Mouse (Mus musculus) left cerebral cortex, postnatal 4 days (tissue): Measurements from ENCODE around the gene B3galt4. TPM values are rescaled to one million over a fixed set of nuclear protein-coding genes. Genes with fewer than 3 reads are reported as not detected.
A peak's percentile ranks its signal among the peaks of the same experiment; 100 is the strongest.

Experiments
- DNase-seq: peaks from one replicate; pipeline ENCODE4 v3.0.0-alpha.2; 2022
- intact Hi-C: fragments of 180-260 bp; cut with DNase I; formaldehyde crosslinking; loops from one replicate; pipeline ENCODE4 v1.15.1; 2025
- total RNA-seq, 2 experiments: library from RNA; stranded (reverse); gene quantifications; 2 replicates each; pipeline ENCODE4 v1.2.3; 2021

B3galt4 gene
- total RNA-seq, 2 experiments from 2014 or later: 6.6 to 6.8 TPM

DNA sequence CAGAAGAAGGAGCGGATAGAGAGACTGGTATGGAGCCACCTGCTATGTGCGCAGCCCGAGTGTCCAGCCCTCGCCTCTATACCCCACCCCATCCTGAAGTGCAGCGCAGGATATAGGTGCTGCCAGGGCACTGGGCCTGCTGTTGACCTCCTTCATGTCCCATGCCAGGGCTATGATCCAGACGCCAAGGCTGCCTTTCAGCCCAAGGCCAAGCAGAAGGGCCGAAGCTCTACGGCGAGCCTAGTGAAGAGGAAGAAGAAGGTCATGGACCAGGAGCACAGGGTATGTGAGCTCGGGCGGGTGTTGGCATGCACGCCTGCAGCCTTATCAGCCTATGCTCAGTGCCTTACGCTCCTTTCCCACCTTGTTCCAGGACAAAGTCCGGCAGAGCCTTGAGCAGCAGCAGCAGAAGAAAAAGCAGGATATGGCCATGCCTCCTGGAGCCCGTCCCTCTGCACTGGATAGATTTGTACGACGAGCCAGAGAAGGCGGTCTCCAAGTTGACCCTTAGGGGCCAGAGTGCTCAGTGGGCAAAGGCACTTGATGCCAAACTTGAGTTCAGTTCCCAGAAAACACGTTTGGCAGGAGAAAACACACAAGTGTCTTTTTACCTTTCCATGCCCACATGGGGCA lies 2.3 kb downstream of the B3galt4 start:
- intact Hi-C loops: no loop called here
- DNase-seq: no peak

DNA sequence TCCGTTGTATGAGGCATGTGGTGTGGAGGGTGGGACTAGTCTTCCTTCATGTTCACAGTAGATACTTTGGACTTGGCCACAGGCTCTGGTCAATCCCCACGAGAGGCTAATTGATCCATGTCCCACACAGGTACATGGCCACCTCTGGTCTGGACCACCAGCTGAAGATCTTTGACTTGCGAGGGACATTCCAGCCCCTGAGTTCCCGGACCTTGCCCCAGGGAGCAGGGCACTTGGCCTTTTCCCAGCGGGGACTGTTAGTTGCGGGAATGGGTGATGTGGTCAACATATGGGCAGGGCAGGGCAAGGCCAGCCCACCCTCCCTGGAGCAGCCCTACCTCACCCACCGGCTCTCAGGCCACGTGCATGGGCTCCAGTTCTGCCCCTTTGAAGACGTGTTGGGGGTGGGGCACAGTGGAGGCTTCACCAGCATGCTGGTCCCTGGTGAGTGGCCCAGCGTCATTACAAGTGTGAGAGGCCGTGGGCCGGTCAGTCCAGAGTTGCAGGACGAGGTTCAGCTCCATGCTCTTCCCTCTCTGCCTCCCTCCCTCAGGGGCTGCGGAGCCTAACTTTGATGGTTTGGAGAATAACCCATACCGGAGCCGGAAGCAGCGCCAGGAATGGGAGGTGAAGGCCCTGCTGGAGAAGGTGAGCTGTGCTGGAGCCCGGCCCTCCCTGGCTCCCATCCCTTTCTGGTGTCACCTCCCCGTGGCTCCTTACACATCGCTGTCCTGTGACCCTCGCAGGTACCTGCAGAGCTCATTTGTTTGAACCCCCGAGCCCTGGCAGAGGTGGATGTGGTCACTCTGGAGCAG lies 3.0 kb downstream of the B3galt4 start:
- no peak for DNase-seq
- intact Hi-C loops: no loop called here

DNA sequence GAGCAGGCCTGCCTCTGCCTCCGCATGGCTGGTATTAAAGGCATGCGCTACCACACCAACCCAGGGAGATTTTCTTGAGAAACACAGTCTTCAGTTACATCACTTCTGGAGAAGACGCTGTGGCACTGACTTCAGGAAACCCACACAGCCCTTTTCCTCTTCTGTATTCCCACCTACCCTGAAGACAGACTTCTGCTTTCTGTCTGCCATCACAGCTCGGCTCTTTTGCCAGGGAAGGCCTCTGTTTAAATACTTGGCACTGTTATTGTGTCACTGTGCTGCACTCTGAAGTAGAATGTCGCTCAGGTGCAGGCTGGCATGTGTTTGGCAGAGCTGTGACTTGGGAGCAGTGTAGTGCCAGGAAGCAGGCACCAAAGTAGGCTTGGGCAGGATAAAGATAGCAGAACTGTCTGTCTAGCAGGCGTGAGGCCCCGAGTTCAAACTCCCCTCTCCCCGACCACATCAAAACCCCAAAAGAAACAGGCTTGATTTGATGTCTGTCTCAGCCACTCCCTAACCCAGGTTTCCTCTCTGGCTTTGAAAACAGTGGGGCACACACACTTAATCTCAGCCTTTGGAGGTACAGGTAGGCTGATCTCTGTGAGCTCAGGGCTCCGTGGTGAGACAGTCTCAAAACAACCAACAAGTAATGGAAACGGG lies 3.7 kb downstream of the B3galt4 start:
- intact Hi-C loops: no loop called here
- DNase-seq: no peak

DNA sequence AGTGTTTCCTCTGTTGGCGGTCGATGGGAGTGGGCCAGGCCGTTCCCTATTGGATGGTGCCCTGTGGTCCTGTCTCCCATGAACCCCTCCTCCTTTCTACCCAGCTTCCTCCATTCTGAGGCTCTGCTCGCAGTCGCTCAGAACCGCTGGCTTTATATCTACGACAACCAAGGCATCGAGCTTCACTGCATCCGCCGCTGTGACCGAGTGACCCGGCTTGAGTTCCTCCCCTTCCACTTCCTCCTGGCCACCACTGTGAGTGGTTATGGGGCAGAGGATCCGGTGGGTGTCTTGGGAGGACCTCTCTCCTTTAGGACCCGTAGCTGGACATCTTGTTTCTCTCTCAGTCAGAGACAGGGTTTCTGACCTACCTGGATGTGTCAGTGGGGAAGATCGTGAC lies 7.8 kb downstream of the B3galt4 start:
- intact Hi-C loops: no loop called here
- no peak for DNase-seq

DNA sequence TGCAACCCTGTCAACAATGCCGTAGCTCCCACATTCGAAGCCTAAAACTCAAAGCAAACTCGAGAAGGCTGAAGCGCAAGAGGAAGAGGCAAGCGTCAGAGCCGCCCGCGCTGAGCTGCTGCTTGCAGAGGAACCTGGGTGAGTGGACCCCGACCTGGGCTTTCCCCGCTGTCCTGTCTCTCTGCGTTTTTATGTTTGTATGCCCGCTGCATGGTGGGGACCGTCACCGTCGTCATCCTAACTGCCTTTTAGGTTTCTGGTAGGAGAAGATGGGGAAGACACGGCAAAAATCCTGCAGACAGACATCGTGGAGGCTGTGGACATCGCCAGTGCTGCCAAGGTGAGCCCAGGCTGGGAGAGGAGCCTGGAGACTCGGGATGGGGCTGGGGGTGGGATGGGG lies 9.9 kb downstream of the B3galt4 start:
- intact Hi-C loops: no loop called here
- DNase-seq: no peak

DNA sequence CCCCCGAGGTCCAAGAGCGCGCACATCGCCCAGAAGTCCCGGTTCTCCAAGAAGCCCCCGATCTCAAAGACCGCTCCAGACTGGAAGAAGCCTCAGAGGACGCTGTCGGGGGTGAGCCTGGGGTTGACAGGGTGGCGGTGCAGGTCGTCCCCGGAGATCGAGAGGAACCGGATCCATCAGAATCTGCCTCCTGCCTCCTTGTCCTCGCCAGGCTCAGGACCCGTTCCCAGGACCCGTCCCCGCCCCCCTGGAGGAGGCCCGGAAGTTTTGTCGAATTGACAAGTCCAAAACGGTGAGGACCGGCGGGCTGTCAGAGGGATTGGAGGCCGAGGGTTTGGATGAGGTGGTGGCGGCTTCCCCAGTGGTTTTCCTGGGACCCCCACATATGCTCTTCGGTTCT lies 10.3 kb downstream of the B3galt4 start:
- intact Hi-C loops: no loop called here
- no peak for DNase-seq

DNA sequence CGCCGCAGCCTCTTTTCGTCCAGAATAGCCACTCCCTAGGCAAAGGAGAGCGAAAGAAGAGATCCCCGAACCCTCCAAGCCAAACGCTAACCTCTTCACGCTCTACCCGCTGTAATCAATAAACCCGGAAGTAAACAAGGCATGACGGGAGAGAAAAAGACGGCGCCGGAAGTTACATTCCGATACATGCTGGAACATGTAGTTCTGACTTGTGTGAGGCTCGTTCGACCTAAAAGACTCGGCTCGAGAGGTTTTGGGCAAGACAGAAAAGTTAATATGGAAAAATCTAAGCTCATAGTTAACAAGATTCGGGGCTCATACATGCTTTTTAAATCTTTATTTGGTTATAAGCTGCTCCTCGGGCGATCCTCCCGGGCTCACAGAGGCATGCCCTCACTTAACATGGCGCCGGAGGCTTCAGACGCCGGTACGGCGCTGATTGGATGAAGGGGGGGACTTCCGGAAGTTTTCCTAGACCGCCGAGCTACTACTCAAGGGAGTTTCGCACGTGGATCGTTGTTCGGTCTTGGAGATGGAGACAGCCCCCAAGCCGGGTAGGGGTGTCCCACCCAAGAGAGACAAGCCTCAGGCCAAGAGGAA lies 11.0 kb downstream of the B3galt4 start, which contains the start of the genes Pfdn6 and Wdr46:
Pfdn6 (minus strand) TSS at position 138 of the 600 bp plus-strand sequence.
Wdr46 (plus strand) TSS at position 455 of the 600 bp plus-strand sequence.
- intact Hi-C loops: no loop called here

DNA sequence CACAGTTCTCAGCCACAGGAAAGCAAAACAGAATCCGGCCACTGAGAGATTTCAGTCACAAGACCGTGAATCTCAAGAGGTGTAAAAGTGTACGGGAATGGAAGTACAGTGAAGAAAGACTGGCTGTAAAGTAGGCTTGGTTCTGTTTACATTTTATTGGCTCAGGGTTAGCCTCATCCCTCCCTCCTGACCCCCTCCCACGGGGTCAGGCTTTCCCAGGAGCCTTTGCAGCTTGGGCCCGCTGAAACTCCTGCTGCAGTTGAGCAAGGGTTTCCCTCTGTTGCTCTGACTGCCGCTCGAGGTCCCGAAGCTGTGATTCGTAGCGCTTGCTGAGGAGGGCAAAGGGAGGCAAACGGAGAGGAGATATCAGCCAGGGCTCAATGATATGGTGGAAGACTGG lies 12.5 kb downstream of the B3galt4 start:
- no peak for DNase-seq
- intact Hi-C loops: no loop called here

More for the DNA sequence above, 11.0 kb downstream of the B3galt4 start, which contains the start of the genes Pfdn6 and Wdr46:
- peak; percentile 83 for DNase-seq

DNA sequence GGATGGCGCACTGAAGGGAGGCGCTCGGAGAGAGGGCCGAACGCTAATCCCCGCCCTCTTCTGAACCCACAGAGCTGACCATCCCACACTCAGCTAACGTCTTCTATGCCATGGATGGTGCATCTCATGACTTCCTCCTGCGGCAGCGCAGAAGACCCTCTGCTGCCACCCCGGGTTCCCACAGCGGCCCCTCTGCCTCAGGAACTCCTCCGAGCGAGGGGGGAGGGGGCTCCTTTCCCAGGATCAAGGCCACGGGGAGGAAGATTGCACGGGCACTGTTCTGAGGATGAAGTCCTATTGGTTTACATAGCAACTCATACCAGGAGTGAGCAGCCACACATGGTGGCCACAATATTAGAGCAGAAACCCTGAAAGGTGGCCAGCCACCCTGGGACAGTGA lies 14.3 kb downstream of the B3galt4 start:
- intact Hi-C loops: no loop called here
- no peak for DNase-seq

DNA sequence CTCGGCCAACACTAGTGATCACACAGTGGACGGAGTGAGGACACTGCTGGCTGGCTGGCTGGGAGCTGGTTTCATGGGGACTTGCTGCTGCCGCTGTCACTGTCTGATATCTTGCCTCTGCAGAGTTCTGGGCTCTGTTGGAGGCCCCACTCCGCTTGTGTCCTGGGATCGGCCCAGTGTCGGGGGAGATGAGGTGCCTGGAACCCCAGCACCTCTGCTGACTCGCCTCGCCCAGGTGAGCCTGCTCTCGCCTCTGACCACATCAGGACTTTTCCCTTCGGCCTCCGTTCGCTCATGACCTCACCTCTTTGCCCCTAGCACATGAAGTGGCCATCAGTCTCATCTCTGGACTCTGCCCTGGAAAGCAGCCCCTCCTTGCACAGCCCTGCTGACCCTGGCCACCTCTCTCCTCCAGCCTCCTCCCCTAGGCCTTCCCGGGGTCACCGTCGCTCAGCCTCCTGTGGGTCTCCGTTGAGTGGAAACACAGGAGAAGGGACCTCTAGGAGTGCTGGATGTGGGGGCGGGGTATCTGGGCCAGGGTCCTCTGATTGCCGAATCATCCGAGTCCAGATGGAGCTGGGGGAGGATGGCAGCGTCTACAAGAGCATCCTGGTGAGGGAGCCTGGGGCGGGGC lies 15.7 kb downstream of the B3galt4 start:
- DNase-seq: no peak
- intact Hi-C loops: no loop called here

DNA sequence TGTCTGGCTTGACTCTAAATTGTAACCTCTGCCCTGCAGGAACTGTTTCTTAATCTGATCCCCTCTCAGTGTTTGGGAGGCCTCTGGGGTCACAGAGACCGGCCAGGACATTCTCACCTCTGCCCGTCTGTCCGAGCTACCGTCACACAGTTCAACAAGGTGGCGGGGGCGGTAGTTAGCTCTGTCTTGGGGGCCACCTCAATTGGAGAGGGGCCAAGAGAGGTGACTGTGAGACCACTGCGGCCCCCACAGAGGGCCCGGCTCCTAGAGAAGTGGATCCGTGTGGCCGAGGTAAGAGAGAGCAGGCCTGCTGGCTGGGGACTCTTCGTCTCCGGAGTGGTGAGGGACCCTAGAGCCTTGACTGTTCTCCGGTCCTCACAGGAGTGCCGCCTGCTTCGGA lies 18.3 kb downstream of the B3galt4 start:
- intact Hi-C loops: no loop called here
- no peak for DNase-seq

DNA sequence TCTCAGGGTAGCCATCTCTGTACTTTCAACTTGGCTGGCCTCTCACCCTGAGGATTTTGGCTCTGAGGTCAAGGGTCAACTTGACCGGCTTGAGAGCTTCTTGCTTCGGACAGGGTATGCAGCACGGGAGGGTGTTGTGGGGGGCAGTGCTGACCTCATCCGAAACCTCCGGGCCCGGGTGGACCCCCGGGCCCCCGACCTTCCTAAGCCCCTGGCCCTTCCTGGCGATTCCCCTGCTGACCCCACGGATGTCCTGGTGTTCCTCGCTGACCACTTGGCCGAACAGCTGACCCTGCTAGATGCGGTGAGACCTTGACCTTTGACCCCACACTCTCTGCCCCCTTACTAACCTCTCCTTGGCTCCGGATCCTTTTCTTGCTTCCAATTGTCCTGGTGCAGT lies 18.8 kb downstream of the B3galt4 start:
- intact Hi-C loops: no loop called here

DNA sequence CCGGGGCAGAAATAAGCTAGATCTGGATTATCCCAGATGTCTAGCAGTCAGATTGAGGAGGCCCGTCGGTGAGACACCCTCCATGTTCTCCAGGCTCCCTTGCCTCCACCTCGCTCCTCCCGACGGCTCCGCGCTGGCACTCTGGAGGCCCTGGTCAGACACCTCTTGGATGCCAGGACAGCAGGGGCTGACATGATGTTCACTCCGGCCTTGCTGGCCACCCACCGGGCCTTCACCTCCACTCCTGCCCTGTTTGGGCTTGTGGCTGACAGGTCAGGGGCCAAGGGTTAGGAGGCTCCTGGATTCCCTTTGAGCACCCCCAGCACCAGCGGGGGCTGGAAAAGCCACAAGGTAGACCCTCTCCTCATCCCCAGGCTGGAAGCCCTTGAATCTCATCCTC lies 19.3 kb downstream of the B3galt4 start:
- DNase-seq: no peak
- intact Hi-C loops: no loop called here

More for the DNA sequence above, 18.8 kb downstream of the B3galt4 start:
- no peak for DNase-seq

DNA sequence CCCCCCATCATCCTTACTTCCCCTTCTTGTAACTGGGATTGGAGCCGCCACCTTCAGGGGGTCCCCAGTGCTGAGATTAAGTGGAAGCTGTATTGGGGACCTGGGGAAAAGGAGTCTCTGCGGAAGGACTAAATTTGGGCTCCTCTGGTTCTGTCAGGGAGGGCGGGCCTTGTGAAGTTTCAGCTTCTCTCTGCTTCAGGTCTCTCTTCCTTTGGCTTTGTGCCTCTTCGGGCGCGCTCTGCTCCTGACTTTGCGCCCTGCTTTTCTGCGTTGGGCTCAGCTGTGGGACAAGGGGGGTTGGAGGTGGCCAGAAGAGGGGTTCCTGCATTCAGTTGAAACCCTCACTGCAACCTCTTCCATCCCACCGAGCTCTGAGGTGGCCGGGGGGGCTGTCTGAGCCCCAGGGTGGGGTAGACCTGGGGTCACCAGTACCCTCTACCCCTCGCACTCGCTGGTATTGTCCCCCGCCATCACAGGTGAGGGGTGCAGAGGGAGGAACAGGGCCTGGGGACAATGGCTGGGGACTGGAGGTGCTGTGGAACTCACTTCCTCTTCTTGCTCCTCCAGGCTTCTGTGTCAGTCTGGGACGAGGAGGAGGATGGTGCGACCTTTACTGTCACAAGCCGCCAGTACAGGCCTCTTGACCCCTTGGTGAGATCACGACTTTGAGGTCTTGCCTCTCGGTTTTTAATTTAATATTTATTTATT lies 20.0 kb downstream of the B3galt4 start:
- intact Hi-C loops: no loop called here
- no peak for DNase-seq

DNA sequence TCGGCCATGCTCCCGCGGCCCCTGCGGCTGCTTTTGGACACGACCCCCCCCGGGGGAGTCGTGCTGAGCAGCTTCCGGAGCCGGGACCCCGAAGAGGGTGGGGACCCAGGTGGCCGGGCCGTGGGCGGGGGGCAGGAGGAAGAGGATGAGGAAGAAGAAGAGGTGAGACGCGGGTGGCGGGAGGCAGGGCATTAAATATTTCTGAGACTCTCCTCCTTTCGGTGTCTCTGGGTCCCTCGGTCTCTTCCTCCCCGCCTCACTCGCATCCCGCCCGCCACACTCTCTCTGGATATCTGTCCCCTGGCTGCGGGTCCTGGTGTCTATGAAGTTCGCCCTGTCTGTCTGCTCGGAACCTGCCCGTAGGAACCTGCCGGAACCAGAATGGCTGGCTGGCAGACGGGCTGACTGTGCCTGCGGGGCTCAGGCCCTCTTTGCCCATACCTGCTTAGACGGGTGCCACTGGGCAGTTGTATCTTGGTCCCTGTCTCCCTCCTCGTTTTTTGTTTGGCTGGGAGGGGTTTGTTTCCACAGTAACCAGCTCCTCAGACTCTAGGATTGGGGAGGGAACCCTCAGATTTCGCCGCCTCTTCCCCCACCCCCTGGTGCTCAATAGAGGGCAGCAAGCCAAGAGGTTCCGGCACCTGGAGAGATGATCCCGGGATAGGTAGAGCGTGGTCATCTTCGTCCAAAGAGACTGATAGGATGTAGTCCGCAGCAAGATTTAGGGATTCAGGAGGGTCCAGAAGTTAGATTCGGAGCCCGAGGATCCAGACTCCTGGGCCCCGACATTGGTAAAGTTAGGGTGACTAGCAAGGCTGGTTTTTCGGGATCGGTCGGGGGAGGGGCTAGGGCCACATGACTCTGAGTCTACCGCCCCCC lies 20.8 kb downstream of the B3galt4 start:
- intact Hi-C loops: no loop called here
- DNase-seq: no peak

DNA sequence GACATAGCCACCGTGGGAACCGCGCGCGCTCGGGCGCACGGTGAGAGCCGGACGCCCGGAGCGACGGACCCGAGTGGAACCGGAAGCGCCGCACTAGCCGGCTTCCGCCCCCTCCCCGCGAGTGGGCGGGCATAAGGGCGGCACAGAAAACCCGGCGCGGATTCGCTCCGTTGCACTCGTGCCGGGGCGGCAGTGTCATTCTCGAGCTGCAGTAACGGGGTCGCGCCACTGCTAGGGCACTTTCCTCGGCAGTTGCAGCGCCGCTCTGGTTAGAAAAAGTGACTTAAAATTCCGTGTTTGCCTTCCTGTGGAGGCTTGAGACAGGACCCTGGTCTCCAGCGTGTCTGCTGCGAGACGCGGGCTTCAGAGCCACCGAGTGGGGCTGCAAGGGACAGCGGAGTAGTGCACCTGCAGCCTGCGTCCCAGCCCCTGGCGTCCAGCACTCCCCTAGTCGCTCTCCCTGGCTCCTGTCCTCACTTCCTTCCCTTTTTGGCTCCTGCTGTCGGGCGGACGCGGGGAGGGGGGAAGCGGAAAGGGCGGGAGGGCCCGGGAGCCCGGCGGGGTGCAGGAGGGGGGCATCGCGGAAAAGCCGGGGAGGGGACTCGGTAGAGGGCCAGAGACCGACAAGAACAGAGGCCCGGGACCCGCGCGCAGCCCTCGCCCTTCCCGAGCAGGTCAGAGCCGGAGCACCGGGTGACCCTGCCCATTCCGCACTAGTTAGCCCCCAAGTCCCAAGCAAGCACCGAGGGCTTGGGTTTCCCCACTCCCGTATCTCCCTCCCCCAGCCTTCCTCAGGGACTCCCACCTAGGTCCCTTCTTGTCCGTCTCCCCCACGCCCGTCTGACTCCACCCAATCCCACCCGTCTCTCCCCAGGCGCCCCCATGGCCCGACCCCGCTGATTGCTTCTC lies 21.7 kb downstream of the B3galt4 start, which contains the start of gene Rgl2:
Rgl2 (plus strand) TSS at position 173 of the 909 bp plus-strand sequence.
- DNase-seq: peak; percentile 96

DNA sequence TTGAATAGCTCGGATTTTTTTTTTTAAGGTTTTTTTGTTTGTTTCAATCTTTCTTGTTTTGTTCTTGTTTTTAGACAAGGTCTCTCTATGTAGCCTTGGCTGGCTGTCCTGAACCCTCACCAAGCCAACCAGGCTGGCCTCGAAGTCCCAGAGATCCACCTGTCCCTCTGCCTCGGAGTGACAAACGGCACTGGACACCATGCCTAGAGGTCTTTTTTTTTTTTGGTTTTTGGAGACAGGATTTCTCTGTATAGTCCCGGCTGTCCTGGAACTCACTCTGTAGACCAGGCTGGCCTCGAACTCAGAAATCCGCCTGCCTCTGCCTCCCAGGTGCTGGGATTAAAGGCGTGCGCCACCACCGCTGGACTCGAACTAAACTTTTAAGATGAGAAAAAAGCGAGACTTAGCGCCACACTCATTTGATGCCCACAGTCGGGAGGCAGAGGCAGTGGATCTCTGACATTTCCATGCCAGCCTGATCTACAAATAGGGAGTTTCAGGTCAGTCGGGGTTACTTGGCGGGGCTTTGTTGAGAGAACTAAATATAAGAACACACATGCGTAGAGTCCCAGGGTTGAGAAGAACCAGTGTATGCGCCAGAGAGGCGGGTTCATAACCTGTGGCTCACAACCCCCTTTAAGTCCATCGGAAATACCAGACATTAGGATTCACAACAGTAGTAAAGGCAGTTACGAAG lies 22.9 kb downstream of the B3galt4 start:
- intact Hi-C loops: no loop called here
- no peak for DNase-seq

More for the DNA sequence above, 21.7 kb downstream of the B3galt4 start, which contains the start of gene Rgl2:
- intact Hi-C loops: no loop called here
